In genomic region chr1:180252656-180253190, GRCm38 (mm10) we compare ENCODE assay signal across 22 mouse cellular contexts.
"Had no signal": no experiment of that assay in that cellular context is flagged by ENCODE, and none has a peak within 500 bp of the region (broad histone marks: within the 10 kb centered on the region; RNA-seq: fewer than 3 reads in every experiment).

No protein-coding gene starts in this region.

- H3K9ac ChIP-seq: kidney, embryonic 15.5 days; limb, embryonic 13.5 days; liver, embryonic 15.5 days; neural tube, embryonic 12.5 days; neural tube, embryonic 15.5 days had no signal

- H3K4me2 ChIP-seq: kidney, embryonic 15.5 days; limb, embryonic 13.5 days; liver, embryonic 15.5 days; midbrain, embryonic 11.5 days; neural tube, embryonic 12.5 days; neural tube, embryonic 15.5 days had no signal

- H3K36me3 ChIP-seq: kidney, embryonic 15.5 days; limb, embryonic 10.5 days; limb, embryonic 13.5 days; liver, embryonic 15.5 days; neural tube, embryonic 12.5 days; neural tube, embryonic 15.5 days had no signal

- H3K9me3 ChIP-seq: kidney, embryonic 15.5 days; limb, embryonic 10.5 days; limb, embryonic 13.5 days; liver, embryonic 15.5 days; neural tube, embryonic 12.5 days; neural tube, embryonic 15.5 days had no signal

- H3K4me3 ChIP-seq: kidney, embryonic 15.5 days; limb, embryonic 10.5 days; limb, embryonic 13.5 days; liver, embryonic 15.5 days; neural tube, embryonic 12.5 days; neural tube, embryonic 15.5 days had no signal

- DNase-seq: kidney, adult 11 months; kidney, adult 8-10 months; kidney, postnatal 10 days; kidney, postnatal 36 days; liver; lung, adult 2 months; lung, postnatal 14 days; midbrain, embryonic 14.5 days; right cerebral cortex, adult 18-20 months; right cerebral cortex, postnatal 14 days; spleen, adult 18-20 months; thymus, adult 2 months; thymus, postnatal 14 days; thymus, postnatal 4 days had no signal

- H3K27me3 ChIP-seq: kidney, embryonic 15.5 days; liver, embryonic 15.5 days; neural tube, embryonic 15.5 days had no signal

- H3K27ac ChIP-seq: limb, embryonic 10.5 days; limb, embryonic 13.5 days; neural tube, embryonic 12.5 days; neural tube, embryonic 15.5 days; stomach, postnatal 0 days had no signal
